Mouse (Mus musculus) liver, postnatal 0 days (tissue): ENCODE measurements around the gene Lsm3.

Source experiments
- CTCF ChIP-seq: sonication (generic); IDR thresholded peaks from 2 replicates; pipeline ENCODE4 v1.5.1; 2016; ENCODE audit warnings: antibody characterized with exemption, low read depth
- EP300 ChIP-seq: IDR thresholded peaks from 2 replicates; pipeline ENCODE4 v1.6.1; 2016; ENCODE audit warnings: antibody characterized with exemption, low read depth, mild to moderate bottlenecking

GRCm38 (mm10) chr6:91559371-91559770 lies 43.6 kb downstream of the Lsm3 start:
- TF ChIP-seq CTCF (no peak), EP300 (no peak)
